Mouse (Mus musculus): Measurements from ENCODE around the gene L3mbtl3.

- no peak for TF ChIP-seq POLR2A (IDR thresholded peaks at IDR 0.05; ENCODE audit: insufficient read length, low read depth)
- TF ChIP-seq USF1 (IDR thresholded peaks at IDR 0.05; ENCODE audit: low read depth), result no peak
- TF ChIP-seq REST (IDR thresholded peaks at IDR 0.05; ENCODE audit: insufficient read depth, insufficient read length), result no peak
These were observed 17.0 kb downstream of the L3mbtl3 start for GRCm38 (mm10) chr10:26358798-26359197.

Measured in myocyte (in vitro differentiated cells).